Mouse (Mus musculus) liver, postnatal 0 days (tissue): ENCODE measurements at regions not wholly inside any gene's neighbourhood (a gene's known extent, or its start where the extent isn't known, plus 50 kb on each side); places are given as distances from the start of the nearest gene placed in this dataset.

ENCODE experiments used
- CTCF ChIP-seq: sonication (generic); IDR thresholded peaks from 2 replicates; pipeline ENCODE4 v1.5.1; 2016; ENCODE audit warnings: antibody characterized with exemption, low read depth
- EP300 ChIP-seq: IDR thresholded peaks from 2 replicates; pipeline ENCODE4 v1.6.1; 2016; ENCODE audit warnings: antibody characterized with exemption, low read depth, mild to moderate bottlenecking

DNA sequence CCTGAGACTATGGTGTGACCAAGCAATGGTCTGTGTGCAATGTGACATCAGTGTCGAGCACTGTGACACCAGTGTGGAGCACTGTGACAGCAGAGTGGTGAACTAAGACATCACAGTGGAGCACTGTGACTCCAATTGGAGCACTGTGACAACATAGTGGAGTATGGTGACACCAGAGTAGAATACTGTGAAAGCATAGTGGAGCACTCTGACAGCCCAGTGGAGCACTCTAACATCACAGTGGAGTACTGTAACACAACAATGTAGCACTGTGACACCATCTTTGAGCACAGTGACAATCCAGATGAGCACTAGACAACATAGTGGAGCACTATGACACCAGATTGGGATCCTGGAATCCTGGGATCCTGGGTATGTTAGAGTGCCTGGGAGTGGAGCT, 265.6 kb upstream of the Large1 start:
- TF ChIP-seq CTCF (no peak), EP300 (no peak)
